Mouse (Mus musculus): ENCODE data around the gene Morn3.

The Morn3 gene

DNA sequence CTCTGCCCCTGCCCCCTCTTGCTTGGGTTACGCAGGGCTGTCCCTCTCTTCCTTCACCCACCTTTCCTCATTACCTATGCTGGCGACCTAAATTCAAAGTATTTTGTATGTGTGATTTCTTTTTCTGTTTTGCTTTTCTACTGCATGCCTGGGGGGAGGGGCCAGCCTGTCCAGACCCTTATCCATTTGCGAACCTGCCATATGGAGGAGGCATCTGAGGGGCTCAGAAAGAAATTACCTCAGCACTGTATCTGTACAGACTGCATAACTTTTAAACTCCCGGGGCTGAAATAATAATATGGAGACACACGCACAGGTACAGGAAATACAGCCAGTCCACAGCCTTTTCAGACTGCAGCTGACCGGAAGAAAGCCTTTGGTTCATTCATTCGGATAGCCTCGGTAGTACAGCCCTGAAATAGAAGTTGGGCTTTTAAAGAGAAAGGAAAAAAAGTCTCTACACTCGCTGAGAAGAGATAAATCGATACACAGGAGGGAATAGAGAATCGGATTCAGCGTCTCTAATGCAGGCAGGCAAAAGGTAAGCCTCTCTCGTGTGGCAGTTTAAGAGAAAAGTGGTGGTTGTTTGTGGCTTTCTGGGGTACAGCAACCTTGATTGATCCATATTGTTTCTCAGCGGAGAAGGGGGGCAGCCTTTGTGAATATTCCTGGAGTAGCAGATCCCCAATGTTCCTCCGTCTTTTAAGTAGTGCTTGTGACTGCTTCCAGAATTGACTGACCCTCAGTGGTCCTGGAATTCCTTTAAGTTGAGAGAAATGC lies 57.1 kb downstream of the Morn3 start, which contains the start of gene Kdm2b:
Gene Kdm2b, minus strand, starts transcription at position 273 of the 780 bp plus-strand sequence.
- DNase-seq, result no peak

DNA sequence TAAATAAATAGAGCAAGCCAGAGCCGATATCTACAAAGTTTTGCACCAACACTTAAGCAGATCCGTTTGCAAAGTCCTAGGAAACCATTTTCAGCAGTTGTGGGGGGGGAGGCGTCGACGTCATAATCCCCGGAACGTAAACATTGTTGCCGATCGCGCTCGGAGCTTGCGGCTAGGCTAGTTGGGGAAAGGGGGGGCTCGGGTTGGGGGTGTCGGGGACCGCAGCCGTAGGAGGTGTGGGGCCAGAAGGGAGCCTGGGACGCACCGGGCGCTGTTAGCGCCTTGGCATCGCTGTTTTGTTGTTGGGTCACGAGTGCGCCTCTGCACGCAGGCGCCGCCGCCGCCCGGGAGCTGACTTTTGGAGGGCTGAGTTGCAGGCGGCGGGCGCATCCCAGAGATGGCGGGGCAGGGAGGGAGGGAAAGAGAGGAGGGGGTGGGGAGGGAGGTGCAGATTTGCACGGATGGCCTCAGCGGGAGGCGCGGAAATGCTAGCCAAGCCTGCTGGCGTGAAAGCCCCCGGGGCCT lies 57.8 kb downstream of the Morn3 start:
- DNase-seq, result peak; percentile 62 to 74

DNA sequence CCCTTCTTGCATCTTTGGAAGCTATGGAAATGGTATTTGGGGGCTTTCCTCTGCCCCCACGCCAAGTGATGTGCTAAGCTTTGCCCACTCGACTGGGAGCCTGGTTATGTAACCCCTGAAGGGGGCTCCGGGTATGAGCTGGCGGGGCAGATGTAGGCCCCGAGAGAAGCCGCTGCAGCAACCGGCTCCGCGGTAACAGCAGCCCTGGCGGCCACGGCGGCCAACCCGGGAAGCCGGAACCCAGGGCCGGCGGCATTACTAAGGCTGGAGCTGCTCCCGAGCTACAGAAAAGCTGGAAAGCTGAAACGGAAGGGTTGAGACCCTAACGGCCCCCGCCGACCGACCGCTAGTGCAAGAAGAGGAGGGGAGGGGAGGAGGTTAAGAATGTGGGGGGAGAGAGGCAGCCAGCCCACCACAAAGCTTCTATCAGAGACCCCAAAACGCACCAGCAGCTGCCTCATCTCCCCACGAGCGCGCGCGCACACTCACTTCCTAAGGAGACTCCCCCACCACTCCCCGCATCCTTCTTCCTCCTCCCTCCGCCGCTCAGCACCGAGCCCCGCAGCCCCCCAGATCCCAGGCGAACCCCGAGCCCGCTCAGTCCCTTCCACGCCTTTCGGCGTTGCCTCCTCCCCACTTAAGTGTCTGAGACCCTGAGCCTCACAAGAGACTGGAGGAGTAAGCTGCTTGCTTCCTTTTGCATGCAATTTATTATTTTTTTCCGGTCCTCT lies 58.6 kb downstream of the Morn3 start:
- peak; percentile 26 to 55 for DNase-seq

DNA sequence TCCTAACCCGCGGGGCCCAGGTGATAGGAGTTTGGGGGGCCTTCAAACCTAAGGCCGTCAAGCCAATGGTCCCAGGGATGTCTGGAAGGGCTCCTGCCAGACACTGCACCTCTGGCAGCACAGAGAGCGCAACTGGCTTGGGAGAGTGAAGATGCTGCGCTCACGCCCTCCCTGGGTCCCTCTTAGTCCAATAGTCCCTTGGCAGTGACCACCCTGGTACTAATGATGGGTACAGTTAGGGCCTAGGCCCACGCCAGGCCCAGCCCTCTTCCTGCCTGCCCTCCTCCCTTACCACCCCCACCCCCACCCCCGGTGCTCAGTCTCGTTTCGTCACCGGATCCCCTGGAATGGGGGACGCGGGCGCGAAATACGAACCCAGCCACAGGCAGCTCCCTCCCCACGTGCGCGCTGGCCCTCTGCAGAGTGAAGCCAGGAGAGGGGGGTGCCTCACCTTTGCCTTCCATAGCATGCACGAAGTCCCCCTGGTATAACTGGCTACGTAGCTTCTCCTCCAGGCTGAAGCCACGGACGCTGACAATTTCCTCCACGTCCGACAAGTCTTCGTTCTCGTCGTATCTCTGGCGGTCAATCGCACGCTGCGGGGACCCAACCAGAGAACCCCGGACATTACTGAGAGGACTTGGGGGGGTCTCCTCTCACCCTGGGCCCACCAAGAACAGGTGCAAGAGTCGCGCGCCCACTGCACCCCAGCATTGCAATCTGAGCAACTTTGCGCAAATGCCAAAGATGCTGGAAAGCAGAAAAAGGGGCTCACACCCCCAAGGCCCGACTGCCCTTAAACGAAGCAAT lies 59.4 kb downstream of the Morn3 start:
- DNase-seq, result peak in 1 of 2 experiments; percentile 31

DNA sequence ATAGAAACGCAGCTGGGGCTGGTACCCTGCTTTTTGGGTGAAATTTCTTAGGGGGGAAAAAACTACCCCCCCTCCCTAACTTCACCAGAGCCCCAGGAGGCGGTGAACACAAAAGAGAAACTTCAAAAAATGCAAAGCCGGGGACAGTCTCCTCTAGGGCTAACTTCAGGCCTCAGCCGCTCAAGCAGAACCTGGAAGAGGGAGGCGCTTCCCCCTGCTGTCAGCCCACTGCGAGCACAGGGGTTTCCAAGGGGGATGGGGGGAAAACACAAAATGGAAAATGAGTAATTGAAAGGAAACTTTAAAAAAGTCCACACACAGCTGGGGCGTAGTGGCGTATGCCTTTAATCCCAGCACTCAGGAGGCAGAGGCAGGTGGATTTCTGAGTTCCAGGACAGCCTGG lies 60.7 kb downstream of the Morn3 start:
- no peak for DNase-seq

Data from spleen, adult 18-20 months (tissue).